Mouse (Mus musculus) E14TG2a.4 (cell line): ENCODE measurements around the gene Nectin4.

Source experiments
- CTCF ChIP-seq: conservative IDR thresholded peaks from 2 replicates; pipeline ENCODE4 v1.5.1; 2014; ENCODE audit warnings: low read length
- NANOG ChIP-seq: IDR thresholded peaks from 2 replicates; pipeline ENCODE4 v1.6.1; 2014; ENCODE audit warnings: borderline replicate concordance, low read length, mixed read lengths

- no peak for TF ChIP-seq CTCF
- TF ChIP-seq NANOG = no peak
Measured at GRCm38 (mm10) chr1:171424638-171425037, 54.7 kb downstream of the Nectin4 start.
